Comparison of ENCODE assay signal across 8 mouse cellular contexts in genomic region chr12:59012710-59013091, GRCm38 (mm10). TPM values are rescaled to one million over a fixed set of nuclear protein-coding genes. Genes with fewer than 3 reads are reported as not detected.
A peak's percentile ranks its signal among the peaks of the same experiment; 100 is the strongest.
DNase-seq lines count a peak whose midpoint lies in the region; ATAC-seq and TF ChIP-seq lines count a peak whose summit lies in the region.

No protein-coding gene starts in this region.

- H3K9ac ChIP-seq in ES-E14 (ENCODE audit: insufficient read depth, low read depth, low read length, poor library complexity, severe bottlenecking), result peak overlapping the region; percentile 48; the same call in 1 of the 2 replicates
- H3K9ac ChIP-seq in forebrain, embryonic 13.5 days, result peak overlapping the region; percentile 80
- peak overlapping the region; percentile 75 for H3K9ac ChIP-seq in limb, embryonic 12.5 days (replicated peaks)
- peak overlapping the region; percentile 71 for H3K9ac ChIP-seq in neural tube, embryonic 11.5 days (ENCODE audit: low read length)

- no peaks in the 10 kb centered on the region for H3K27me3 ChIP-seq in forebrain, embryonic 13.5 days
- H3K27me3 ChIP-seq in limb, embryonic 12.5 days, result no peaks in the 10 kb centered on the region
- no peaks in the 10 kb centered on the region for H3K27me3 ChIP-seq in neural tube, embryonic 11.5 days (ENCODE audit: control insufficient read depth, insufficient read depth, low read length)

- 3% methylated on average over 7 of the region's 7 CpGs for WGBS in forebrain, embryonic 13.5 days
- WGBS in limb, embryonic 12.5 days, result under 1% methylated on average over 7 of the region's 7 CpGs
- WGBS in neural tube, embryonic 11.5 days, result 4% methylated on average over 7 of the region's 7 CpGs

- 0 out of 4 replicates have a peak, but pooled peaks cover 0 to 3% of the 10 kb centered on the region in 2 experiments for H3K4me1 ChIP-seq in ES-E14 (ENCODE audit: control insufficient read depth in 2 of 2, insufficient read depth in 2 of 2, low read length in 2 of 2, poor library complexity in 1 of 2)
- peaks cover 23% of the 10 kb centered on the region for H3K4me1 ChIP-seq in forebrain, embryonic 13.5 days
- H3K4me1 ChIP-seq in limb, embryonic 12.5 days (replicated peaks), result peaks cover 13% of the 10 kb centered on the region
- peaks cover 4% of the 10 kb centered on the region; the same call in 1 of the 2 replicates for H3K4me1 ChIP-seq in neural tube, embryonic 11.5 days (ENCODE audit: control insufficient read depth, insufficient read depth, low read length)

- in situ Hi-C loops in ES-E14 (cut with MboI; ENCODE audit: low sequenced_read_pairs in 2 of 2, unreplicated experiment in 2 of 2), result no loop called here

- no peak for ATAC-seq in forebrain, embryonic 13.5 days
- no peak for ATAC-seq in limb, embryonic 12.5 days (ENCODE audit: insufficient number of reproducible peaks, insufficient read depth, low FRiP score, low TSS enrichment, low read depth)
- ATAC-seq in neural tube, embryonic 11.5 days (ENCODE audit: insufficient read depth, low FRiP score, low TSS enrichment), result no peak

- H3K27ac ChIP-seq in ES-E14 (ENCODE audit: insufficient read depth, low read depth, low read length, poor library complexity, severe bottlenecking), result no peak overlapping the region; the same call in 1 of the 2 replicates
- no peak overlapping the region; the same call in 1 of the 2 replicates for H3K27ac ChIP-seq in forebrain, embryonic 13.5 days
- H3K27ac ChIP-seq in limb, embryonic 12.5 days, result peak overlapping the region; percentile 87
- H3K27ac ChIP-seq in neural tube, embryonic 11.5 days (ENCODE audit: low read depth, low read length), result 0 out of 2 replicates have a peak overlapping the region, but pooled peaks have one; percentile 29

- H3K36me3 ChIP-seq in ES-E14 (ENCODE audit: control insufficient read depth, insufficient read depth, low read length, poor library complexity, severe bottlenecking), result peaks cover 8% of the 10 kb centered on the region
- H3K36me3 ChIP-seq in forebrain, embryonic 13.5 days (ENCODE audit: poor library complexity, severe bottlenecking), result peaks cover 2% of the 10 kb centered on the region
- peaks cover 22% of the 10 kb centered on the region for H3K36me3 ChIP-seq in limb, embryonic 12.5 days
- no peaks in the 10 kb centered on the region for H3K36me3 ChIP-seq in neural tube, embryonic 11.5 days (ENCODE audit: control insufficient read depth, insufficient read depth, low read length)

- peak; percentile 36 for DNase-seq in embryo, embryonic 11 days
- DNase-seq in embryo, embryonic 10.5 days (ENCODE audit: low spot score), result no peak
- no peak for DNase-seq in ES-E14 (ENCODE audit: low read depth, low spot score)
- DNase-seq in neural tube, embryonic 11.5 days (ENCODE audit: low spot score), result no peak
- DNase-seq in left cerebral cortex, adult 8-10 months (ENCODE audit: low spot score in 2 of 2), result no peak
- no peak for DNase-seq in layer of hippocampus, postnatal 36 days

- peak overlapping the region; percentile 88 for H3K4me2 ChIP-seq in forebrain, embryonic 13.5 days
- H3K4me2 ChIP-seq in limb, embryonic 12.5 days, result peak overlapping the region; percentile 67
- peak overlapping the region; percentile 72 for H3K4me2 ChIP-seq in neural tube, embryonic 11.5 days (ENCODE audit: low read depth)

- peak overlapping the region; percentile 54 to 96 for H3K4me3 ChIP-seq in ES-E14 (ENCODE audit: insufficient read depth in 1 of 2, low read depth in 1 of 2, low read length in 2 of 2, poor library complexity in 1 of 2, severe bottlenecking in 1 of 2)
- H3K4me3 ChIP-seq in forebrain, embryonic 13.5 days, result peak overlapping the region; percentile 76
- H3K4me3 ChIP-seq in limb, embryonic 12.5 days (replicated peaks), result peak overlapping the region; percentile 77
- peak overlapping the region; percentile 83 for H3K4me3 ChIP-seq in neural tube, embryonic 11.5 days (ENCODE audit: low read depth, low read length)

- no peaks in the 10 kb centered on the region for H3K9me3 ChIP-seq in ES-E14 (ENCODE audit: control insufficient read depth, insufficient read depth, low read depth, low read length)
- H3K9me3 ChIP-seq in forebrain, embryonic 13.5 days (replicated peaks), result no peaks in the 10 kb centered on the region
- H3K9me3 ChIP-seq in limb, embryonic 12.5 days, result no peaks in the 10 kb centered on the region
- no peaks in the 10 kb centered on the region for H3K9me3 ChIP-seq in neural tube, embryonic 11.5 days (ENCODE audit: control insufficient read depth, low read length)

TF ChIP-seq in ES-E14, 5 proteins besides CTCF, POLR2A, EP300 and RAD21:
- TF ChIP-seq ZNF384 (IDR thresholded peaks at IDR 0.05; ENCODE audit: low read depth, low read length) (peak; percentile 88), CHD2 (IDR thresholded peaks at IDR 0.05; ENCODE audit: low read depth, low read length) (no peak), ZC3H11A (IDR thresholded peaks at IDR 0.05; ENCODE audit: borderline replicate concordance, low read depth, low read length) (no peak), MAFK (IDR thresholded peaks at IDR 0.05; ENCODE audit: insufficient read depth, low read depth, low read length) (no peak), HCFC1 (IDR thresholded peaks at IDR 0.05; ENCODE audit: borderline replicate concordance, insufficient read depth, low read length) (no peak)

RNA-seq across cellular contexts. Expression of gene Gemin2, which starts 0.5 kb away (rescaled TPM):
- 21.7 and 24.5 TPM in 2 replicates for total RNA-seq in ES-E14 (2012; rRNA removed)
- 22.5 and 24.7 TPM in 2 replicates for polyA plus RNA-seq in forebrain, embryonic 13.5 days (2015; fragmentation: Nextera tagmentation; extraction: Ambion mirVana)
- polyA plus RNA-seq in limb, embryonic 12.5 days (2016; fragmentation: Nextera tagmentation; extraction: Ambion mirVana), result 45.9 and 47.0 TPM in 2 replicates
- 21.8 and 26.2 TPM in 2 replicates for polyA plus RNA-seq in neural tube, embryonic 11.5 days (2014; fragmentation: Nextera tagmentation; extraction: Ambion mirVana)
- 1 to 10 TPM; 5.9 to 7.2 (median 6.5) TPM for total RNA-seq in left cerebral cortex, adult 8-10 months (2022)
- 10 to 100 TPM; 10.0 to 10.4 TPM for total RNA-seq in layer of hippocampus, postnatal 36 days (2021)

RNA-seq across cellular contexts. Expression of gene Sec23a, which starts 0.9 kb away (rescaled TPM):
- total RNA-seq in ES-E14 (2012; rRNA removed), result 30.5 and 37.7 TPM in 2 replicates
- polyA plus RNA-seq in forebrain, embryonic 13.5 days (2015; fragmentation: Nextera tagmentation; extraction: Ambion mirVana), result 81.3 and 85.9 TPM in 2 replicates
- 89.8 and 95.9 TPM in 2 replicates for polyA plus RNA-seq in limb, embryonic 12.5 days (2016; fragmentation: Nextera tagmentation; extraction: Ambion mirVana)
- polyA plus RNA-seq in neural tube, embryonic 11.5 days (2014; fragmentation: Nextera tagmentation; extraction: Ambion mirVana), result 105 and 109 TPM in 2 replicates
- total RNA-seq in left cerebral cortex, adult 8-10 months (2022), result 100 to 1,000 TPM in 1 of 4 experiments, 10 to 100 TPM in 3; 95.5 to 102 (median 98.2) TPM
- total RNA-seq in layer of hippocampus, postnatal 36 days (2021), result 100 to 1,000 TPM in 1 of 2 experiments, 10 to 100 TPM in 1; 97.2 to 101 TPM

RNA-seq across cellular contexts. Expression of gene Trappc6b, which starts 48.6 kb away (rescaled TPM):
- total RNA-seq in ES-E14 (2012; rRNA removed), result 35.8 and 44.1 TPM in 2 replicates
- polyA plus RNA-seq in forebrain, embryonic 13.5 days (2015; fragmentation: Nextera tagmentation; extraction: Ambion mirVana), result 137 and 140 TPM in 2 replicates
- polyA plus RNA-seq in limb, embryonic 12.5 days (2016; fragmentation: Nextera tagmentation; extraction: Ambion mirVana), result 76.1 and 77.7 TPM in 2 replicates
- polyA plus RNA-seq in neural tube, embryonic 11.5 days (2014; fragmentation: Nextera tagmentation; extraction: Ambion mirVana), result 73.2 and 74.9 TPM in 2 replicates
- 100 to 1,000 TPM; 118 to 140 (median 127) TPM for total RNA-seq in left cerebral cortex, adult 8-10 months (2022)
- 100 to 1,000 TPM; 112 to 117 TPM for total RNA-seq in layer of hippocampus, postnatal 36 days (2021)

RNA-seq across cellular contexts. Expression of gene Pnn, which starts 54.0 kb away (rescaled TPM):
- 46.4 and 54.1 TPM in 2 replicates for total RNA-seq in ES-E14 (2012; rRNA removed)
- 114 and 120 TPM in 2 replicates for polyA plus RNA-seq in forebrain, embryonic 13.5 days (2015; fragmentation: Nextera tagmentation; extraction: Ambion mirVana)
- 124 and 128 TPM in 2 replicates for polyA plus RNA-seq in limb, embryonic 12.5 days (2016; fragmentation: Nextera tagmentation; extraction: Ambion mirVana)
- 96.0 and 101 TPM in 2 replicates for polyA plus RNA-seq in neural tube, embryonic 11.5 days (2014; fragmentation: Nextera tagmentation; extraction: Ambion mirVana)
- total RNA-seq in left cerebral cortex, adult 8-10 months (2022), result 10 to 100 TPM; 43.1 to 57.8 (median 49.0) TPM
- 10 to 100 TPM; 63.5 to 69.8 TPM for total RNA-seq in layer of hippocampus, postnatal 36 days (2021)

Comparison
In these comparisons a context has a peak if more than half of its experiments do, and no peak if none do; other contexts are left out.
1. H3K27ac ChIP-seq: peak in limb, embryonic 12.5 days (single experiment) and neural tube, embryonic 11.5 days (single experiment); none in ES-E14 (single experiment) and forebrain, embryonic 13.5 days (single experiment).
2. Peak in every context shown above with its lines, with median percentiles within 50 percentile points of each other: H3K4me3 ChIP-seq, H3K9ac ChIP-seq and H3K4me2 ChIP-seq.